Mouse (Mus musculus) embryonic facial prominence, embryonic 11.5 days (tissue): ENCODE measurements around the gene Col4a1. TPM values are rescaled to one million over a fixed set of nuclear protein-coding genes. Genes with fewer than 3 reads are reported as not detected.

Experiments used
- ATAC-seq: fragments of 200-750 bp; cut with Nextera tagmentation; replicated peaks from 2 replicates; pipeline ENCODE4 v1.8.0; 2017; ENCODE audit warnings: low read depth; ENCODE audit not compliant: insufficient number of reproducible peaks, low FRiP score, low TSS enrichment
- DNase-seq: peaks from one replicate; pipeline ENCODE4 v3.0.0-alpha.2; 2015; ENCODE audit warnings: low spot score
- H3K27ac ChIP-seq: fragments of 300-500 bp; sonication (generic); replicated peaks from 2 replicates; pipeline ENCODE4 v1.5.1; 2014; ENCODE audit warnings: mild to moderate bottlenecking, low read depth, low read length, control low read depth
- H3K27me3 ChIP-seq: fragments of 300-500 bp; sonication (generic); 2 replicates; pipeline ENCODE4 v1.6.1; 2014; ENCODE audit warnings: mild to moderate bottlenecking, low read length, moderate library complexity, mixed read lengths; ENCODE audit not compliant: control insufficient read depth, insufficient read depth
- H3K36me3 ChIP-seq: fragments of 300-500 bp; sonication (generic); replicated peaks from 2 replicates; pipeline ENCODE4 v1.6.1; 2014; ENCODE audit warnings: low read depth, mild to moderate bottlenecking, low read length, moderate library complexity, mixed read lengths; ENCODE audit not compliant: control insufficient read depth, insufficient read depth
- H3K4me1 ChIP-seq: fragments of 300-500 bp; sonication (generic); 2 replicates; pipeline ENCODE4 v1.6.1; 2014; ENCODE audit warnings: low read length, mixed read lengths; ENCODE audit not compliant: control insufficient read depth, insufficient read depth
- H3K4me2 ChIP-seq: fragments of 300-500 bp; sonication (generic); 2 replicates; pipeline ENCODE4 v1.6.1; 2014; ENCODE audit warnings: low read depth, mild to moderate bottlenecking, control low read depth, low read length, moderate library complexity
- H3K4me3 ChIP-seq: fragments of 300-500 bp; sonication (generic); 2 replicates; pipeline ENCODE4 v1.5.1; 2014; ENCODE audit warnings: low read depth, low read length, control low read depth
- H3K9ac ChIP-seq: fragments of 300-500 bp; sonication (generic); replicated peaks from 2 replicates; pipeline ENCODE4 v1.6.1; 2014; ENCODE audit warnings: mild to moderate bottlenecking, control low read depth, low read length
- H3K9me3 ChIP-seq: fragments of 300-500 bp; sonication (generic); replicated peaks from 2 replicates; pipeline ENCODE4 v1.6.1; 2016; ENCODE audit warnings: mild to moderate bottlenecking, low read length, inconsistent platforms, mixed read lengths; ENCODE audit not compliant: control insufficient read depth
- WGBS: fragments of 180-500 bp; shearing (Covaris S2); extraction: QIAGEN DNeasy Blood & Tissue Kit; methylation state at CpG from one replicate; pipeline ENCODE4 v1.1.7; 2014; 5-methylcytosine and 5-hydroxymethylcytosine counted together
- polyA plus RNA-seq: library from polyadenylated mRNA; unstranded; fragments of >200 nt; fragmentation: Nextera tagmentation; extraction: Ambion mirVana; gene quantifications from 2 replicates; pipeline ENCODE4 v1.2.1, GENCODE M21; 2014

Gene Col4a1
- polyA plus RNA-seq, 1 experiment from 2014 or later, result 93.6 TPM

- 84% methylated on average over 4 of the region's 4 CpGs for WGBS
- Histone ChIP-seq H3K4me2 (no peak overlapping the region), H3K36me3 (no peaks in the 10 kb centered on the region), H3K27ac (no peak overlapping the region), H3K4me1 (no peaks in the 10 kb centered on the region), H3K4me3 (no peak overlapping the region), H3K27me3 (no peaks in the 10 kb centered on the region), H3K9me3 (no peaks in the 10 kb centered on the region), H3K9ac (no peak overlapping the region)
- DNase-seq, result no peak
- no peak for ATAC-seq
Measured at GRCm38 (mm10) chr8:11233009-11233408, 79.6 kb downstream of the Col4a1 start.

- DNase-seq, result no peak
- H3K9ac ChIP-seq, result no peak overlapping the region
- no peaks in the 10 kb centered on the region for H3K9me3 ChIP-seq
- H3K36me3 ChIP-seq, result no peaks in the 10 kb centered on the region
- no peaks in the 10 kb centered on the region for H3K4me1 ChIP-seq
- no peak overlapping the region for H3K4me3 ChIP-seq
- H3K27me3 ChIP-seq, result no peaks in the 10 kb centered on the region
- H3K4me2 ChIP-seq, result no peak overlapping the region
- H3K27ac ChIP-seq, result no peak overlapping the region
- WGBS, result 51% methylated on average over 4 of the region's 4 CpGs
- ATAC-seq, result no peak
Measured at GRCm38 (mm10) chr8:11230277-11230676, 82.3 kb downstream of the Col4a1 start.

GRCm38 (mm10) chr8:11227421-11227820 lies 85.2 kb downstream of the Col4a1 start:
- no peak overlapping the region for H3K9ac ChIP-seq
- ATAC-seq, result no peak
- no peaks in the 10 kb centered on the region; the same call in none of the 2 replicates for H3K36me3 ChIP-seq
- DNase-seq, result no peak
- WGBS, result 68% methylated on average over 7 of the region's 7 CpGs
- no peaks in the 10 kb centered on the region for H3K27me3 ChIP-seq
- H3K27ac ChIP-seq, result no peak overlapping the region
- no peaks in the 10 kb centered on the region for H3K4me1 ChIP-seq
- H3K9me3 ChIP-seq, result no peaks in the 10 kb centered on the region
- no peak overlapping the region for H3K4me2 ChIP-seq
- H3K4me3 ChIP-seq, result no peak overlapping the region

- H3K9ac ChIP-seq, result no peak overlapping the region
- no peak overlapping the region for H3K4me2 ChIP-seq
- H3K4me1 ChIP-seq, result no peaks in the 10 kb centered on the region
- no peak for DNase-seq
- H3K27me3 ChIP-seq, result no peaks in the 10 kb centered on the region
- H3K9me3 ChIP-seq, result no peaks in the 10 kb centered on the region
- 90% methylated on average over 13 of the region's 13 CpGs for WGBS
- no peak for ATAC-seq
- H3K27ac ChIP-seq, result no peak overlapping the region
- no peaks in the 10 kb centered on the region; the same call in none of the 2 replicates for H3K36me3 ChIP-seq
- H3K4me3 ChIP-seq, result no peak overlapping the region
Measured at GRCm38 (mm10) chr8:11225577-11226434, 86.8 kb downstream of the Col4a1 start.

- Histone ChIP-seq H3K4me1 (no peaks in the 10 kb centered on the region), H3K36me3 (no peaks in the 10 kb centered on the region; the same call in none of the 2 replicates), H3K27me3 (no peaks in the 10 kb centered on the region), H3K9me3 (no peaks in the 10 kb centered on the region), H3K4me3 (no peak overlapping the region), H3K27ac (no peak overlapping the region), H3K4me2 (no peak overlapping the region), H3K9ac (no peak overlapping the region)
- ATAC-seq (no peak), DNase-seq (no peak)
- WGBS, result 80% methylated on average over 7 of the region's 7 CpGs
Measured at GRCm38 (mm10) chr8:11224178-11224577, 88.4 kb downstream of the Col4a1 start.

- no peaks in the 10 kb centered on the region; the same call in none of the 2 replicates for H3K36me3 ChIP-seq
- no peak overlapping the region for H3K4me3 ChIP-seq
- DNase-seq, result no peak
- no peaks in the 10 kb centered on the region for H3K27me3 ChIP-seq
- H3K4me2 ChIP-seq, result no peak overlapping the region
- no peaks in the 10 kb centered on the region for H3K4me1 ChIP-seq
- no peaks in the 10 kb centered on the region for H3K9me3 ChIP-seq
- no peak overlapping the region for H3K9ac ChIP-seq
- 85% methylated on average over 5 of the region's 5 CpGs for WGBS
- H3K27ac ChIP-seq, result no peak overlapping the region
- no peak for ATAC-seq
Measured at GRCm38 (mm10) chr8:11221353-11221752, 91.3 kb downstream of the Col4a1 start.

- no peaks in the 10 kb centered on the region; the same call in none of the 2 replicates for H3K36me3 ChIP-seq
- H3K4me3 ChIP-seq, result no peak overlapping the region
- H3K9me3 ChIP-seq, result no peaks in the 10 kb centered on the region
- H3K27me3 ChIP-seq, result no peaks in the 10 kb centered on the region
- no peak for ATAC-seq
- H3K9ac ChIP-seq, result no peak overlapping the region
- H3K27ac ChIP-seq, result no peak overlapping the region
- H3K4me1 ChIP-seq, result no peaks in the 10 kb centered on the region
- H3K4me2 ChIP-seq, result no peak overlapping the region
- no peak for DNase-seq
- WGBS, result 83% methylated on average over 6 of the region's 6 CpGs
Measured at GRCm38 (mm10) chr8:11219282-11219681, 93.3 kb downstream of the Col4a1 start.

- 63% methylated on average over 1 of the region's 1 CpGs for WGBS
Measured at GRCm38 (mm10) chr8:11215231-11215630, 97.4 kb downstream of the Col4a1 start.

More at GRCm38 (mm10) chr8:11215231-11215630, 97.4 kb downstream of the Col4a1 start:
- Histone ChIP-seq H3K4me3 (no peak overlapping the region), H3K4me2 (no peak overlapping the region), H3K9ac (no peak overlapping the region), H3K27me3 (no peaks in the 10 kb centered on the region), H3K4me1 (no peaks in the 10 kb centered on the region), H3K36me3 (no peaks in the 10 kb centered on the region; the same call in 1 of the 2 replicates), H3K9me3 (no peaks in the 10 kb centered on the region), H3K27ac (no peak overlapping the region)
- ATAC-seq (peak; percentile 76), DNase-seq (peak; percentile 82)
